Mouse (Mus musculus) limb, embryonic 13.5 days (tissue): ENCODE results near the gene Angel1. TPM values are rescaled to one million over a fixed set of nuclear protein-coding genes. Genes with fewer than 3 reads are reported as not detected.

Source experiments
- ATAC-seq: fragments of 200-750 bp; cut with Nextera tagmentation; 2 replicates; pipeline ENCODE4 v1.8.0; 2017; ENCODE audit warnings: low read depth, moderate number of reproducible peaks, moderate TSS enrichment; ENCODE audit not compliant: low FRiP score
- H3K27ac ChIP-seq: fragments of 300-500 bp; sonication (generic); 2 replicates; pipeline ENCODE4 v1.5.1; 2015; ENCODE audit warnings: inconsistent platforms, mild to moderate bottlenecking, moderate library complexity
- H3K27me3 ChIP-seq: fragments of 300-500 bp; sonication (generic); 2 replicates; pipeline ENCODE4 v1.6.1; 2015; ENCODE audit warnings: mild to moderate bottlenecking, inconsistent platforms
- H3K36me3 ChIP-seq: fragments of 300-500 bp; sonication (generic); 2 replicates; pipeline ENCODE4 v1.6.1; 2015; ENCODE audit warnings: inconsistent platforms, mild to moderate bottlenecking, moderate library complexity
- H3K4me1 ChIP-seq: fragments of 300-500 bp; sonication (generic); 2 replicates; pipeline ENCODE4 v1.6.1; 2015; ENCODE audit warnings: inconsistent platforms
- H3K4me2 ChIP-seq: fragments of 300-500 bp; sonication (generic); replicated peaks from 2 replicates; pipeline ENCODE4 v1.6.1; 2015; ENCODE audit warnings: inconsistent platforms, mild to moderate bottlenecking, moderate library complexity
- H3K4me3 ChIP-seq: fragments of 300-500 bp; sonication (generic); 2 replicates; pipeline ENCODE4 v1.5.1; 2015; ENCODE audit warnings: moderate library complexity, mild to moderate bottlenecking, inconsistent platforms
- H3K9ac ChIP-seq: fragments of 300-500 bp; sonication (generic); 2 replicates; pipeline ENCODE4 v1.6.1; 2015; ENCODE audit warnings: mild to moderate bottlenecking, inconsistent platforms
- H3K9me3 ChIP-seq: fragments of 300-500 bp; sonication (generic); 2 replicates; pipeline ENCODE4 v1.6.1; 2016; ENCODE audit warnings: inconsistent platforms
- WGBS: fragments of 180-500 bp; shearing (Covaris S2); methylation state at CpG from one replicate; pipeline ENCODE4 v1.1.7; 2015; 5-methylcytosine and 5-hydroxymethylcytosine counted together
- polyA plus RNA-seq: library from polyadenylated mRNA; unstranded; fragments of >200 nt; fragmentation: Nextera tagmentation; extraction: Ambion mirVana; gene quantifications from 2 replicates; pipeline ENCODE4 v1.2.1, GENCODE M21; 2015

The Angel1 gene
- polyA plus RNA-seq, 1 experiment from 2014 or later: 11.0 TPM

- H3K27me3 ChIP-seq: no peaks in the 10 kb centered on the region
- no peak overlapping the region for H3K9ac ChIP-seq
- 63% methylated on average over 13 of the region's 13 CpGs for WGBS
- no peak overlapping the region for H3K4me2 ChIP-seq
- H3K4me1 ChIP-seq: peaks cover 14% of the 10 kb centered on the region
- peaks cover 68% of the 10 kb centered on the region for H3K36me3 ChIP-seq
- no peak overlapping the region for H3K27ac ChIP-seq
- H3K9me3 ChIP-seq: no peaks in the 10 kb centered on the region
- H3K4me3 ChIP-seq: no peak overlapping the region
- ATAC-seq: no peak
These were observed 39.5 kb downstream of the Angel1 start for GRCm38 (mm10) chr12:86686551-86687330.

GRCm38 (mm10) chr12:86685275-86685674, 41.0 kb downstream of the Angel1 start:
- Histone ChIP-seq H3K4me3 (no peak overlapping the region), H3K4me1 (peaks cover 26% of the 10 kb centered on the region), H3K4me2 (no peak overlapping the region), H3K9me3 (no peaks in the 10 kb centered on the region), H3K27me3 (no peaks in the 10 kb centered on the region), H3K27ac (no peak overlapping the region), H3K9ac (no peak overlapping the region), H3K36me3 (peaks cover 56% of the 10 kb centered on the region)
- no peak for ATAC-seq
- 86% methylated on average over 9 of the region's 9 CpGs for WGBS

- Histone ChIP-seq H3K27me3 (no peaks in the 10 kb centered on the region), H3K4me1 (peaks cover 36% of the 10 kb centered on the region), H3K9me3 (no peaks in the 10 kb centered on the region), H3K4me3 (no peak overlapping the region), H3K27ac (no peak overlapping the region), H3K36me3 (peaks cover 42% of the 10 kb centered on the region), H3K4me2 (no peak overlapping the region), H3K9ac (no peak overlapping the region)
- no peak for ATAC-seq
- 71% methylated on average over 7 of the region's 7 CpGs for WGBS
These were observed 42.6 kb downstream of the Angel1 start for GRCm38 (mm10) chr12:86683698-86684097.

- H3K9ac ChIP-seq: no peak overlapping the region
- H3K9me3 ChIP-seq: no peaks in the 10 kb centered on the region
- H3K4me1 ChIP-seq: peaks cover 36% of the 10 kb centered on the region
- whole genome bisulfite sequencing: 86% methylated on average over 8 of the region's 8 CpGs
- ATAC-seq: no peak
- no peak overlapping the region for H3K27ac ChIP-seq
- H3K27me3 ChIP-seq: no peaks in the 10 kb centered on the region
- H3K4me3 ChIP-seq: no peak overlapping the region
- H3K4me2 ChIP-seq: peak overlapping the region; percentile 0; the same call in 1 of the 2 replicates
- peaks cover 29% of the 10 kb centered on the region for H3K36me3 ChIP-seq
These were observed 44.1 kb downstream of the Angel1 start for GRCm38 (mm10) chr12:86682178-86682577.

- Histone ChIP-seq H3K4me2 (peak overlapping the region; percentile 15; the same call in 1 of the 2 replicates), H3K9ac (no peak overlapping the region), H3K27ac (no peak overlapping the region), H3K27me3 (peaks cover 3% of the 10 kb centered on the region; the same call in 1 of the 2 replicates), H3K4me1 (peaks cover 36% of the 10 kb centered on the region), H3K36me3 (peaks cover 24% of the 10 kb centered on the region), H3K9me3 (no peaks in the 10 kb centered on the region), H3K4me3 (no peak overlapping the region)
- WGBS: 87% methylated on average over 9 of the region's 9 CpGs
- ATAC-seq: no peak
These were observed 44.6 kb downstream of the Angel1 start for GRCm38 (mm10) chr12:86681626-86682025.

DNA sequence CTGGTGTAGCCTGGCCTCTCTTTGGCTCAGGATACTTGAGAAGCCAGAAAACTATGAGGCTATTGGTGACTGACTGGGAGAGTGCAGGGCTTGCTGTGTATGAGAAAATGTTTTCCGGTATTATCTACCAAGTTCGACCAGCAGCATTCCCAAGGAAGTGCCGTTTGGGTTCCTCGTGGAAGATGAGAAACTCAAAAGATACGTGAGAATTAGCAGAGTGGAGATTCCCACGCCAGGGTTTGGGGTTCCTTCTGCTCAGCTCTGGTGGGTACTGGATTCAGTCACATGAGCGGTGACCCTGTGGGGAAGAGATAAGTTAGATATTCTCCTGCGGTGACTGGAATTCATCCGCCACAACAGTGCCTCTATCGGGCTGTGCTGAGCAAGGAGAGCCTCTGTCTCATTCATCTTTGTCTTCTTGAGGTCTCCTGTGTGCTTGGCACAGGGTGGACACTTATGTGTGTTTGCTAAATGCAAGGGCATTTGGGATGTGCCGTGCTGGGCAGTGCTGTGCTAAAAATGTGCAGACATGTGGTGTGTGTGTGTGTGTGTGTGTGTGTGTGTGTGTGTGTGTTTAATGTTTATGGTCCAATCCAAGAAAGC, 45.6 kb downstream of the Angel1 start:
- H3K4me1 ChIP-seq: peaks cover 36% of the 10 kb centered on the region
- peak overlapping the region; percentile 96 for H3K4me2 ChIP-seq
- H3K36me3 ChIP-seq: peaks cover 17% of the 10 kb centered on the region
- H3K27ac ChIP-seq: 0 out of 2 replicates have a peak overlapping the region, but pooled peaks have one; percentile 22
- peak overlapping the region; percentile 85 for H3K4me3 ChIP-seq
- WGBS: 58% methylated on average over 11 of the region's 11 CpGs
- H3K9ac ChIP-seq: peak overlapping the region; percentile 86
- peaks cover 3% of the 10 kb centered on the region; the same call in 1 of the 2 replicates for H3K27me3 ChIP-seq
- ATAC-seq: no peak
- H3K9me3 ChIP-seq: no peaks in the 10 kb centered on the region

DNA sequence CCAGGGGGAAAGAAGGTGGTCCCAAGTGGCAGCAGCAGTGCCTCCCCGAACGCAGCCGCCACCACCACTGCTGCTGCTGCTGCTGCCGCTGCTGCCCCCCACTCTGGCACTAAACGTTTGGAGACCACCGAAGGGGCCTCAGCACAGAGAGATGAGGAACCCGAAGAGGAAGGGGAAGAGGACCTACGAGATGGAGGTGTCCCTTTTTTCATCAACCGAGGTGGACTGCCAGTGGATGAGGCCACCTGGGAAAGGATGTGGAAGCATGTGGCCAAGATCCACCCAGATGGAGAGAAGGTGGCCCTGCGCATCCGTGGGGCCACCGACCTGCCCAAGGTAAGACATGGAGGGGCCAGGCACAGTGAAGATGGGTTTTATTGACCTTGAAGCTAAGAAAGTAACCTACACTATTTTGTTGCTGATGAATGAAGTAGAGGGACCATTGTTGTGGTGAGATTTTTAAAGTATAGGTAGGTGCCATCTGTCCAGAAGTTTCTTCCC, 46.2 kb downstream of the Angel1 start:
- Histone ChIP-seq H3K27me3 (peaks cover 3% of the 10 kb centered on the region; the same call in 1 of the 2 replicates), H3K27ac (peak overlapping the region; percentile 22; the same call in 1 of the 2 replicates), H3K4me2 (peak overlapping the region; percentile 96), H3K4me3 (peak overlapping the region; percentile 85), H3K4me1 (peaks cover 33% of the 10 kb centered on the region), H3K36me3 (peaks cover 12% of the 10 kb centered on the region), H3K9ac (peak overlapping the region; percentile 86), H3K9me3 (no peaks in the 10 kb centered on the region)
- 29% methylated on average over 12 of the region's 12 CpGs for WGBS
- ATAC-seq: no peak

- H3K4me1 ChIP-seq: peaks cover 33% of the 10 kb centered on the region
- peak overlapping the region; percentile 96 for H3K4me2 ChIP-seq
- peaks cover 3% of the 10 kb centered on the region; the same call in 1 of the 2 replicates for H3K27me3 ChIP-seq
- peak overlapping the region; percentile 86 for H3K9ac ChIP-seq
- 2% methylated on average over 9 of the region's 9 CpGs for WGBS
- no peaks in the 10 kb centered on the region for H3K9me3 ChIP-seq
- 0 out of 2 replicates have a peak, but pooled peaks have one; percentile 4 for ATAC-seq
- H3K4me3 ChIP-seq: peak overlapping the region; percentile 85
- H3K36me3 ChIP-seq: peaks cover 11% of the 10 kb centered on the region
- H3K27ac ChIP-seq: peak overlapping the region; percentile 89
These were observed 46.7 kb downstream of the Angel1 start for GRCm38 (mm10) chr12:86679546-86679930.

GRCm38 (mm10) chr12:86678591-86679545, 47.4 kb downstream of the Angel1 start, which contains the start of gene Vash1:
Vash1 (plus strand) TSS chr12:86678700.
- peaks cover 33% of the 10 kb centered on the region for H3K4me1 ChIP-seq
- H3K27ac ChIP-seq: peak within 1 kb of the TSS; percentile 89
- H3K27me3 ChIP-seq: peaks cover 3% of the 10 kb centered on the region; the same call in 1 of the 2 replicates
- peak; percentile 71 for ATAC-seq
- peak within 1 kb of the TSS; percentile 96 for H3K4me2 ChIP-seq
- H3K9ac ChIP-seq: peak within 1 kb of the TSS; percentile 86
- H3K9me3 ChIP-seq: no peaks in the 10 kb centered on the region
- peak within 1 kb of the TSS; percentile 85 for H3K4me3 ChIP-seq
- H3K36me3 ChIP-seq: peaks cover 6% of the 10 kb centered on the region; the same call in 1 of the 2 replicates
- WGBS: under 1% methylated on average over 88 of the region's 94 CpGs

- Histone ChIP-seq H3K4me1 (no peaks in the 10 kb centered on the region), H3K27ac (no peak overlapping the region), H3K4me3 (no peak overlapping the region), H3K27me3 (peaks cover 3% of the 10 kb centered on the region; the same call in 1 of the 2 replicates), H3K36me3 (no peaks in the 10 kb centered on the region), H3K9me3 (no peaks in the 10 kb centered on the region; the same call in 1 of the 2 replicates), H3K9ac (no peak overlapping the region), H3K4me2 (no peak overlapping the region)
- no peak for ATAC-seq
- 68% methylated on average over 5 of the region's 5 CpGs for WGBS
These were observed 53.8 kb downstream of the Angel1 start for GRCm38 (mm10) chr12:86672507-86672906.

- H3K4me1 ChIP-seq: no peaks in the 10 kb centered on the region
- H3K27ac ChIP-seq: no peak overlapping the region
- peaks cover 3% of the 10 kb centered on the region; the same call in 1 of the 2 replicates for H3K27me3 ChIP-seq
- no peak overlapping the region for H3K4me3 ChIP-seq
- no peak overlapping the region for H3K4me2 ChIP-seq
- peak; percentile 28; the same call in 1 of the 2 replicates for ATAC-seq
- no peak overlapping the region for H3K9ac ChIP-seq
- WGBS: 79% methylated on average over 4 of the region's 4 CpGs
- no peaks in the 10 kb centered on the region; the same call in 1 of the 2 replicates for H3K9me3 ChIP-seq
- H3K36me3 ChIP-seq: no peaks in the 10 kb centered on the region
These were observed 54.2 kb downstream of the Angel1 start for GRCm38 (mm10) chr12:86672105-86672504.
